Mouse (Mus musculus) adrenal gland, adult (tissue): Measurements from ENCODE around the gene Mdm2.

Source experiments
- DNase-seq, 2 experiments: peaks; one replicate each; pipeline ENCODE4 v3.0.0; 2022 to 2023; ENCODE audit warnings: low spot score in 1 of 2; ENCODE audit not compliant: inconsistent age in 2 of 2

Mdm2 gene

GRCm38 (mm10) chr10:117698313-117699138, 12.0 kb downstream of the Mdm2 start:
- no peak for DNase-seq

- no peak for DNase-seq
Observed at GRCm38 (mm10) chr10:117697561-117698115, 12.9 kb downstream of the Mdm2 start.

GRCm38 (mm10) chr10:117696827-117697560, 13.6 kb downstream of the Mdm2 start:
- no peak for DNase-seq

- no peak for DNase-seq
Observed at GRCm38 (mm10) chr10:117696021-117696826, 14.3 kb downstream of the Mdm2 start.

- DNase-seq = no peak
Observed at GRCm38 (mm10) chr10:117695605-117696004, 15.0 kb downstream of the Mdm2 start.

DNA sequence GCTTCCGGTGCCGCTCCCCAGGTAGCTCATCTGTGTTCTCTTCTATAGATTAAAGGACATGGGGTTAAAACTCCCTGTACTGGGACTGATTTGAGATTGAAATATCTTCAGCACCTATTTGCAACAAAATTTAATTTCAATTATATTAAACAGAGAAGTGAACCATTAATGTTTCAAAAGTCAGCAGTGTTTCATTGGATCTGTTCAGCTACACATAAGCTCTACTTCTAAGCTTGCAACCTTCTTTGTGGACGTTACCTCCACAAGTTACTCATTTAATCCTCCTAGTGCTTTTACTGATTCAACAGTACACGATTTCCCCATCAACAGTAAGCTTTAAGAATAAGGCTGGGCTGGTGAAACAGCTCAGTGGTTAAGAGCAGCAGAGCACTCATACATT, 15.5 kb downstream of the Mdm2 start:
- DNase-seq = no peak

DNA sequence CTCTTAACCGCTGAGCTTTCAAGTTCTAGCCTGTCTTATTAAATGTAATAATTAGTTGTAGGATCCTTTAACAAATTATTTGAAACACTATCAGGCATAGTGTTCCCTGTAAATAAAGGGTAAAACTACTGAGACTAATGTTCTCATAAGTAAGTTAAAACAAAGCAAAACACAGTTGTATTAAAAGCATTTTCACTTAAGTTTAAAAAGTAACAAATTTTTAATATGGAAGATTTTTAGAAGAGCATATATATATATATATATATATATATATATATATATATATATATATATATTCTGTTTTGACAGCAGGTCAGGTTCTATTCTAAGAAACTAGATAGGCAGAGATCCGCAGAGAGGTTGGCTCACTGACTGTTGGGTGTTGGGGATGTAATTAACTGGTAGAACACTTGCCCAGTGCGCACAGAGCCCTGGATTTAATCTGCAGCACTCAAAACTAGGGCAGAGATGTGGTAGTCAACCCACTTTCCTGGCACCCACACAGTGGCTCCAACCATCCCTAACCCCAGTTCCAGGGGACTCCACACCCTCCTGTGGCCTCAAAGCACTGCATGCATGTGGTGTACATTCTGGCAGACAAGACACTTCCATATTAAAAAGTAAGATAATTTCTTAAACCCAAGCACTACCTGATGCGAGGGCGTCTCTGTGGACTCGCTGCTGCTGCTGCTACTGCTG, 16.2 kb downstream of the Mdm2 start:
- no peak for DNase-seq

DNA sequence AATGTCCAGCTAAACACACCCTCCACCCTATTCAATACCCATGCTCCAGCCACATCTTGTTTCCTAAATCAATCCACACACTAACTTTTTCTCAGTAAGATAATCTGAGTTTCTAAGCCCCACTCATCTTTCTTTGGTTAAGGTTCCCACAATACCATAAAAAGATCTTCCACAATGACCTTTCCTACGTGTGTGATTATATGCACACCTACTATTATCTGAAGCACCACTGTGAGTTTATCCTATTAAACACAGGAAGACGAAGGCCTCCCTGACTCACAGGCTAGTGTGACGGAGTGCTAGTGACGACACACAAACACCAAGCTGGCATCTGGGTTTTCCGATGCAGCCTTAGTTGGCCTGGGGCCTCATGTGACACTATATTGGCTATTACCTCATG, 17.6 kb downstream of the Mdm2 start:
- no peak for DNase-seq

- DNase-seq = no peak
Observed at GRCm38 (mm10) chr10:117692173-117692572, 18.4 kb downstream of the Mdm2 start.

- no peak for DNase-seq
Observed at GRCm38 (mm10) chr10:117691389-117691968, 19.1 kb downstream of the Mdm2 start.

GRCm38 (mm10) chr10:117690770-117691296, 19.7 kb downstream of the Mdm2 start:
- DNase-seq = no peak

GRCm38 (mm10) chr10:117690101-117690352, 20.5 kb downstream of the Mdm2 start:
- DNase-seq = no peak

DNA sequence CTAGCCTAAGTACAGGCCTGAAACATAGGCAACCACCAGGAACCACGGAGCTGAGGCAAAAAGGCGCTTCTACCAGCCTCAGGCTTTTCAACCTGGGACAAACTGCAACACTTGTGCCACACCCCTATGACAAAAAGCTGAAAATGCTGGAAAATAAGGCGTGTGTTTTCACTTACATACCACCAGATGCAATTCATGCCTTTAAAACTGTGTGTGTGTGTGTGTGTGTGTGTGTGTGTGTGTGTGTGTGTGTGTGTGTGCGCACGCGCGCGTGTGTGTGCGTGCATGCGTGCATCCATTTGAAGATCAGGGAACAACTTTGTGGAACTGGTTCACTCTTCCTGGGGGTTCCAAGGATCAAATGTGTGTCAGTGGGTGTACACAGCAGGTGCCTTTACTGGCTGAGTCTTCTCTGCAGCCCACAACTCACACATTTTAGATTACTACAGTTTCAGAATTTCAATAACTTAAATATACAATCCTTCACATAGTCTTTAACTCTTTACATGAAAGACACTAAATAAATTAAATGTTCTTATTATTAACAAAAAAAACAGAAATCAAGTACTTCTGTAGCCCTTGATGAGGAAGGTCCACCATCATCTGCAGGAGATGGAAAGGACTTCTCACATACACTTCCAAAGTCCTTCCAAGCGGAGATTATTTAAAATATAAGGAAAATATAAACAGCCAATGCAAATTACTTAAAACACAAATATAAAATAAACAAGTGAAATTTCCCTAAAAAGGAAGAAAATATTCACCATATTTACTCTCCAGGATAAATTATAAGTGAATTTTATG, 21.1 kb downstream of the Mdm2 start:
- no peak for DNase-seq

DNA sequence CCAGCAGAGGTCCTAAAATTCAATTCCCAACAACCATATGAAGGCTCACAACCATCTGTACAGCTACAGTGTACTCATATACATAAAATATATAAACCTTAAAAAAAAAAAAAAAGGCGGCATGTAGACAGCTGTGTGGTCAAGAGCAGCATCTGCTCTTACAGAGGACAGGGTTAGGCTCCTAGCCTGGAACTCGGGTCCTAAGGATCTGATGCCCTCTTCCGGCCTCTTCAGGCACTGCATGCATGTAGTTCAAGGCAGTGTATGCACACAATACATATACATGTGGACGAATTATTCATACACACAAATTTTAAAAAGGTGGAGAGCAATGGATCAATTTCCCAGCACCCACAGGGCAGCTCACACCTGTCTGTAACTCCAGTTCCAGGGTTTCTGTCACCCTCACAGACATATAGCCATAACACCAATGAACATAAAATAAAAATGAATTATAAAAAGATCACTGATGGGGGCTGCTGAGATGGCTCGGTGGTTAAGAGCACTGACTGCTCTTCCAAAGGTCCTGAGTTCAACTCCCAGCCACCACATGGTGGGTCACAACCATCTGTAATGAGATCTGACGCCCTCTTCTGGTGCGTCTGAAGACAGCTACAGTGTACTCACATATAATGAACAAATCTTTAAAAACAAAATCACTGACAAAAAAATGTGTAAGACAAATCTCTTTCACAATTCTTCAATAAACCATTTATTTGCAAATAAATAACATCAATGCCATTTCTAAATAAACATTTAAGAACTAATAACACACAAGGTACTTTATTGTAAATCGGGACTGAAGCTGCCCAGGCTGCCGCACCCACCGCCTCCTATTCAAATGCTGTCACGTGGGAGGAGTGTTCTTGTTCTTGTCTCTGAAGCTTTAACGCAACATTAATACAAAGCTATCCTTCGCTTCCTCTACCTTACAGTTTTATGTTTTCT, 22.1 kb downstream of the Mdm2 start:
- peak in 1 of 2 experiments; percentile 70 for DNase-seq

GRCm38 (mm10) chr10:117687577-117687976, 23.0 kb downstream of the Mdm2 start:
- DNase-seq = no peak

- no peak for DNase-seq
Observed at GRCm38 (mm10) chr10:117687018-117687417, 23.5 kb downstream of the Mdm2 start.

GRCm38 (mm10) chr10:117685849-117686591, 24.5 kb downstream of the Mdm2 start:
- no peak for DNase-seq
